Mouse (Mus musculus): ENCODE results near the gene Zfp212.

Gene Zfp212

DNA sequence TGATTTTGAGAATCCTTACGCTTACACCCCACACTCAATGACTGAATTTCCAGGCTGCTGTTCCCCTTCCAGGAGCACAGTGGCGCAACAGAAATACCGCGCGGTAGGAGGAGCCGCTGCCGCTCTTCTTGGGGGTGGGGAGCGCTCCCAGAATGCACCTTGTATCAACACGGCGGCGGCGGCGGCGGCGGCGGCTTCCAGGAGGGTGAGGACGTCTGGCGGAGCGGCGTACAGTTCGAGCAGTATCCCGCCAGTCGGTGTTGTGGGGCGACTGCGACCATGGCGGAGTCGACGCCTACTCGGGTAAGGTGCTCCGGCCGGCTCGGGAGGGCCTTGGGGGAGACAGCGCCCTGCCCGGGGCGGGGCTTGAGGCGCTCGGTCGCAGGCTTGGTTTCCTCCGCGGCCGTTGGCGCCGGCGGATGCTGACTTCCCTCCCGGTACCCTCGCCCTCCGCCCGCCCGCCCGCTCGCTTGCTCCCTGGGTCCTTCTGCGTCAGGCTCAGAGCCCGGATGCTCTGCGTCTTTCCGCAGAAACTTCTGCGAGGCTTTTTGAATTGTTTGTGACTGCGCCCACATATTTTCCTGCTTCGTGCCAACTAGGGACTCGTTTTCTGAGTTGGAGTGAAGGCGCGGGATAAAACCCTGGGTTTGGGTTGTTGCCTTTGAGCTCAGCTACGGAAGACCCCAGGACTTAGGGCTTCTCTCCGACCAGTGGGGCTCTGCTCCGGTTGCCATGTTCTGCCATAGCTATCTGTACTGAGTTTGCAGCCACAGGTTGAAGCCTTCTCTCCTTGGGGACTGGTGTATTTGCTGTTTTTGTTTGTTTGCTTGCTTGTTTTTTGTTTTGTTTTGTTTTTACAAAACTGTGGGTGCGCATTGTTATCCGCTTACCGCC is at the start of gene Zfp212:
TSS of gene Zfp212 (plus strand) at position 30 of the 894 bp plus-strand sequence.
- peak; percentile 72 for DNase-seq (ENCODE audit: low read depth, low spot score)

DNA sequence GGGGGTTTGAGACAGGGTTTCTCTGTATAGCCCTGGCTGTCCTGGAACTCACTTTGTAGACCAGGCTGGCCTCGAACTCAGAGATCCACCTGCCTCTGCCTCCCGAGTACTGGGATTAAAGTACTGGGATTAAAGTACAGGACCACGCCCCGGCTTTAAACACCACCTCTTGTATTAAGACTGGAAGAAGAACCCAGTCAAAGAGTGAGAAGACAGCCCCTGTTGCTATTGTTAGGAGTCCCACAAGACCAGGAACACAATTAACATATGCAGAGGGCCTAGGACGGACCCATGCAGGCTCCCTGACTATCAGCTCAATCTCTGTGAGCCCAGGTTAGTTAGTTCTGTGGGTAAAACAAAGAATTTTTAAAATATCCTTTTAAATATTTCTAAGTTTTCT is 48.0 kb upstream of the Zfp212 start:
- no peak for DNase-seq (ENCODE audit: low read depth, low spot score)

GRCm38 (mm10) chr6:47877058-47877457 is 43.2 kb upstream of the Zfp212 start, which contains the start of gene Zfp282:
Zfp282 (plus strand) TSS chr6:47877204.
- no peak for DNase-seq (ENCODE audit: low read depth, low spot score)

GRCm38 (mm10) chr6:47877461-47878132 is 42.7 kb upstream of the Zfp212 start:
- peak; percentile 80 for DNase-seq (ENCODE audit: low read depth, low spot score)

- DNase-seq (ENCODE audit: low read depth, low spot score): no peak
Observed at GRCm38 (mm10) chr6:47878133-47878514, 42.2 kb upstream of the Zfp212 start.

- no peak for DNase-seq (ENCODE audit: low read depth, low spot score)
Observed at GRCm38 (mm10) chr6:47878593-47878992, 41.7 kb upstream of the Zfp212 start.

GRCm38 (mm10) chr6:47879049-47879716 is 41.1 kb upstream of the Zfp212 start:
- no peak for DNase-seq (ENCODE audit: low read depth, low spot score)

DNA sequence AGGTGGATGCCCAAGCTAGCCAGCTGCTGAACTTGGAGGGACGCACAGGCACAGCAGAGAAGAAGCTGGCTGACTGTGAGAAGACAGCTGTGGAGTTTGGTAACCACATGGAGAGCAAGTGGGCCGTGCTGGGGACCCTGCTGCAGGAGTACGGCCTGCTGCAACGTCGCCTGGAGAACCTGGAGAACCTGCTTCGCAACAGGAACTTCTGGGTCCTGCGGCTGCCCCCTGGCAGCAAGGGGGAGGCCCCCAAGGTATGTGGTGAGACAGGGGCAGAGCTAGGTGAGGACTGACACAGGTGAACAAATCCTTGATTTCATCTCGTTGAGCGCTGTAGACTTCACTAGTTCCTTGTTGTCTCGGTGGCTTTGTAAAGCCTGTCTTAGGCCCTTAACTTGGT is 40.1 kb upstream of the Zfp212 start:
- DNase-seq (ENCODE audit: low read depth, low spot score): no peak

GRCm38 (mm10) chr6:47888812-47889383 is 31.4 kb upstream of the Zfp212 start:
- DNase-seq (ENCODE audit: low read depth, low spot score): no peak

DNA sequence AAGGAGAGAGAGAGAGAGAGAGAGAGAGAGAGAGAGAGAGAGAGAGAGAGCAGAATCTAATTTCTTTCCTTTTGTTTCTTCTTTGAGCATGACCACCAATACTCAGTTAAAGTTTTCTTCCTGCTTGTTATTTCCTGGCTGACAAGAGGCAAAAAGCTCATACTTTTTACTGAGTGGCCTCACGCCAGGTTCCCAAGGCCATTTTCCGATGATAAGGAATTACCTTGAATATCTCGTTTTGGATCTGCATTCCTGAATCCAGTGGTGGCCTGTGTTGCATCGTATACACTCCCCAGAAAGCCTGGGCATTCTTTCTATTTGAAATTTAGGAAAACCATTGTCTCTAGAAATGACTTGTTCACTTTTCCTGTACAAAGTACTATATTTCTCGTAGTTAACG is 20.9 kb upstream of the Zfp212 start:
- no peak for DNase-seq (ENCODE audit: low read depth, low spot score)

- peak; percentile 18 for DNase-seq (ENCODE audit: low read depth, low spot score)
Observed at GRCm38 (mm10) chr6:47903587-47903986, 16.7 kb upstream of the Zfp212 start.

GRCm38 (mm10) chr6:47904361-47904760 is 15.9 kb upstream of the Zfp212 start:
- DNase-seq (ENCODE audit: low read depth, low spot score): no peak

- no peak for DNase-seq (ENCODE audit: low read depth, low spot score)
Observed at GRCm38 (mm10) chr6:47904917-47905695, 15.2 kb upstream of the Zfp212 start.

DNA sequence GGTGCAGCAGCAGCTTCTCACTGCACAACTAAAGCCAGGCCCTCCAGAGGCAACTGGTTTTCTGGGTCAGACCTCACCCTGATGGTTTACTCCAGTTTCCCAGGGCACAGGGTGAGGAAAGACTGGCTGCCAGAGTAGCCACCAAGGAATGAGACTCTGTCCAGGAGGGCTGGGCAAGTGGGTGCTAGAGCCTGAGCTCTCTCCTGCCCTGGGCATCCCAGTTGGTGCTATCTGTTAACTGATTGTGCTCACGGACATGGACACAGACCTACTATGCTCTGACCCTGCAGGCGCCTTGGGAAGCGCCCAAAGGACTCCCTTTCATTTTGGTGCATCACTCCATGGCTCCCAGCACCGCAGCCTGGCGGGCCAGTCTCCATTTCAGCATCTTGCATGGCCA is 13.9 kb upstream of the Zfp212 start:
- no peak for DNase-seq (ENCODE audit: low read depth, low spot score)

DNA sequence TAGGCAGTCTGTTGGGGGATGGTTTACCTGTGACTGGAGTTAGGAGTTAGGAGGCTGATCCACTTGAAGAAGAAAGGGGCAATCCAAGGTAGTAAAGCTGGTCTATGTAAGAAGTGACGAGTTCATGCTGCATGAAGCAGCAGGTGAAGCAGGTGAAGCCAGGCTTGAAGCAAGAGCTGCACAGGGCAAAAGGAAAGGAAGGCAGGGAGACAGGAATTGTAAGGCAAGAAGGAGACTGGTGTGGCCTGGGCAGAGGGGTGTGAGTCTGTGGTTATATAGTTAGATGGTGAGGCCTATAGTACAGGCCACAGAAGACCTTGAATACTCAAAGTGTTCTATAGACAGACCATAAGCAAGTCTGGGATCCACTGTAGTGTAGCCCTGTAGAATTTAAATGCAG is 11.3 kb upstream of the Zfp212 start:
- DNase-seq (ENCODE audit: low read depth, low spot score): no peak

DNA sequence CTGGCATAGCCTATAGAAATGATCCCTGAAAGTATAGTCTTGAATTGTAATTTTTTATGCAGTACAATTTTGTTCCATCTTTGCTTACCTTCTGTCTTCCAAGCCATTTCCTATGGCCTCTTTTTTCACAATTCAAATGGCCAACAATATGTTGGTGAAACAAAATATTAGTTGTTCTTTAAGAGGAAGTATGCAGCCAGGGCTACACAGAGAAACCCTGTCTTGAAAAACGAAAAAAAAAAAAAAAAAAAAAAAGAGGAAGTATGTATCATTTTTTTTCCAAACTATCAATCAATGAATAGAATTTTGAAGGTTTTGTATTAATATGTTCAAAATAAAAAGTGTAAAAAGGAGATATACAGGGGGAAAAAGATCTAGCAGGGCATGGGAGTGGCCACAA is 8.6 kb upstream of the Zfp212 start:
- DNase-seq (ENCODE audit: low read depth, low spot score): no peak

- DNase-seq (ENCODE audit: low read depth, low spot score): no peak
Observed at GRCm38 (mm10) chr6:47912991-47913390, 7.3 kb upstream of the Zfp212 start.

DNA sequence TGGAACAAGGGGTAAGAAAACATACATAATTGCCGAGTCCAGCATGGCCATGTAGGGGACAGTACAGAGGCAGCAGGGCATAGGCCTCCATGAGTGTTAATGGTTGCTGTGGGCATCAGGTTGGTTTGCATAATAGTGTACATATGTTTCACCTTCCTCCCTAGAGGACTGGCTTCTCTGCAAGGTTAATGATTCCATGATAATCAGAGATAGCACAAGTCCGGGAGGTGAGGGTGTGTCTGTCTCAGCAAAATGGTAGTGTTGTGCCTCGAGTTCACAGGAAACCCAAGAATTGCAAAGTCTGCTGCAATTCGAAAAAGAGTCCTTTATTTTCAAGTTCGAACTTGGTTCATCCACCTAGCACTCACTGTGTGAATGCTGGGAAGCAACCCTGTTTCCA is 3.2 kb upstream of the Zfp212 start:
- no peak for DNase-seq (ENCODE audit: low read depth, low spot score)

DNA sequence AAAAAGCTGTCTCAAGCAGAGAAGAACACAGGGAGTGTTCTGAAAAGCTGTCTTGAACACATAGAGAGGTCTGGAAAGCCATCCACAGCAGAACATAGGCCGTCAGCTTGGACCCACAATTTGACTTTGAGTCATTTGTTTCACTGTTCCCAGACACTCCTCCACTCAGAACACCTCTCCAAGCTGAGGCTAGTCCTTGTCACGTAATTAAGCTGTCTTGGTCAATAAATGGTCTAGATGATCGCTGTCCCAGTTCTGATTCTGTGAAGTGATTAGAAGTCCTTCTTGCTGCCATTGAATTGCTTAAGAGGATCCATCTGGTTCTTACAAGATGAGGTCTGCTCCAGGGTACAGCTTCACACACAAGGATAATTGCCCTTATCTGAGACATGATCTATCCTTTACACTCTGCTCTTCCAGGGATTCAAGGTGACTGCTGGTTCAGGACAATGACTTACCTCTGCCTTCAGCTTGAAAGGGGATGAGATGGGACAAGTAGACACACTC is 1.5 kb upstream of the Zfp212 start:
- no peak for DNase-seq (ENCODE audit: low read depth, low spot score)

GRCm38 (mm10) chr6:47919646-47920446 is 430 bp upstream of the Zfp212 start:
- DNase-seq (ENCODE audit: low read depth, low spot score): no peak

All from skeletal muscle tissue, adult 2 months (tissue).